Comparison of ENCODE assay signal across 28 mouse cellular contexts in the genomic region with DNA sequence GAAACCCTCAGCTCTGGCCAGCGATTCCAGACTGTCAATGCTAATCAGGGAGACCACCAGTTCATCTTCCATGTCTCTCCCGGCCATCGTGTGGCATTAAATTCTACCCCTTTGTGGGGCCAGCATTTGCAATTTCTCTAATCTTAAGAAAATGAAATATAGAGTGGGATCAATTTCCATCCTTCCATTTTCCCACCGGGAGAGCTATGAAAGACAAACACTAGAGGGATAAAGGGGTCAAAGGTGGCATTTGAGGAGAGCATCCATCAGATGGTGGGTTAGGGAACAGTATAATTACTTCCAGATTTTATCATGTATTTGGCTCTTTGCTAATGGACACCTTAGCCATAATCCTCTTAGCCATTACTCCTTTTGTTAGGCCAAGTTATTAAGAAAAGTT.
DNase-seq lines count a peak whose midpoint lies in the region; ATAC-seq and TF ChIP-seq lines count a peak whose summit lies in the region.
"Had no signal": no experiment of that assay in that cellular context is flagged by ENCODE, and none has a peak within 500 bp of the region (broad histone marks: within the 10 kb centered on the region; RNA-seq: fewer than 3 reads in every experiment).

No protein-coding gene starts in this region.

- ATAC-seq in hindbrain, postnatal 0 days: no peak
- no peak for ATAC-seq in embryonic facial prominence, embryonic 11.5 days (replicated peaks; ENCODE audit: insufficient number of reproducible peaks, low FRiP score, low TSS enrichment, low read depth)
- ATAC-seq in liver, embryonic 11.5 days (replicated peaks; ENCODE audit: low FRiP score): no peak
- no peak for ATAC-seq in forebrain, embryonic 13.5 days
- ATAC-seq: forebrain, embryonic 16.5 days; intestine, postnatal 0 days; Patski had no signal

- 63% methylated on average over 4 of the region's 4 CpGs for WGBS in hindbrain, embryonic 10.5 days
- 78% methylated on average over 4 of the region's 4 CpGs for WGBS in hindbrain, postnatal 0 days
- WGBS in embryonic facial prominence, embryonic 11.5 days: 23% methylated on average over 4 of the region's 4 CpGs
- 47% methylated on average over 4 of the region's 4 CpGs for WGBS in liver, embryonic 11.5 days
- WGBS in forebrain, embryonic 13.5 days: 61% methylated on average over 4 of the region's 4 CpGs

- no peaks in the 10 kb centered on the region for H3K9me3 ChIP-seq in hindbrain, embryonic 10.5 days
- H3K9me3 ChIP-seq in hindbrain, postnatal 0 days (ENCODE audit: low read length): no peaks in the 10 kb centered on the region
- H3K9me3 ChIP-seq in embryonic facial prominence, embryonic 11.5 days (replicated peaks; ENCODE audit: control insufficient read depth, low read length): no peaks in the 10 kb centered on the region
- no peaks in the 10 kb centered on the region for H3K9me3 ChIP-seq in liver, embryonic 11.5 days (ENCODE audit: control insufficient read depth, low read length)
- no peaks in the 10 kb centered on the region for H3K9me3 ChIP-seq in forebrain, embryonic 13.5 days (replicated peaks)
- H3K9me3 ChIP-seq: embryonic facial prominence, embryonic 13.5 days; forebrain, embryonic 12.5 days; heart, embryonic 12.5 days; heart, embryonic 15.5 days had no signal

- peak; percentile 5 for DNase-seq in hindbrain, embryonic 10.5 days (ENCODE audit: low spot score)
- no peak for DNase-seq in hindbrain, postnatal 0 days (ENCODE audit: low spot score)
- DNase-seq in embryo, embryonic 10 days (ENCODE audit: low spot score): peak; percentile 60
- peak; percentile 7 for DNase-seq in embryo, embryonic 11.5 days (ENCODE audit: low read depth, low spot score)
- DNase-seq in embryonic facial prominence, embryonic 11.5 days (ENCODE audit: low spot score): peak; percentile 17
- DNase-seq in liver, embryonic 11.5 days (ENCODE audit: low spot score): no peak
- no peak for DNase-seq in right cerebral cortex, postnatal 4 days
- DNase-seq: adrenal gland, adult 2 months; adrenal gland, postnatal 14 days; cerebellum, adult 11 months; cerebellum, adult 2 months; cerebellum, adult 9-11 months; cerebellum, postnatal 25 days; gastrocnemius, adult 2 months; gastrocnemius, postnatal 25 days; heart, adult 18-20 months; heart, postnatal 10 days; heart, postnatal 36 days had no signal

- H3K27me3 ChIP-seq in hindbrain, embryonic 10.5 days (ENCODE audit: insufficient read depth, poor library complexity, severe bottlenecking): no peaks in the 10 kb centered on the region
- no peaks in the 10 kb centered on the region for H3K27me3 ChIP-seq in hindbrain, postnatal 0 days (ENCODE audit: insufficient read depth, low read length)
- H3K27me3 ChIP-seq in embryonic facial prominence, embryonic 11.5 days (ENCODE audit: control insufficient read depth, insufficient read depth, low read length): no peaks in the 10 kb centered on the region
- no peaks in the 10 kb centered on the region for H3K27me3 ChIP-seq in liver, embryonic 11.5 days (replicated peaks; ENCODE audit: control insufficient read depth, insufficient read depth, low read length)
- no peaks in the 10 kb centered on the region for H3K27me3 ChIP-seq in forebrain, embryonic 13.5 days
- H3K27me3 ChIP-seq: embryonic facial prominence, embryonic 13.5 days; forebrain, embryonic 12.5 days; heart, embryonic 12.5 days; heart, embryonic 15.5 days; Patski had no signal

- no peak overlapping the region for H3K9ac ChIP-seq in hindbrain, postnatal 0 days (replicated peaks; ENCODE audit: low read length)
- no peak overlapping the region for H3K9ac ChIP-seq in embryonic facial prominence, embryonic 11.5 days (replicated peaks; ENCODE audit: low read length)
- no peak overlapping the region for H3K9ac ChIP-seq in liver, embryonic 11.5 days (ENCODE audit: low read depth, low read length)
- no peak overlapping the region for H3K9ac ChIP-seq in forebrain, embryonic 13.5 days
- H3K9ac ChIP-seq: embryonic facial prominence, embryonic 13.5 days; forebrain, embryonic 12.5 days; heart, embryonic 12.5 days; heart, embryonic 15.5 days; hindbrain, embryonic 14.5 days had no signal

- no peak overlapping the region for H3K4me3 ChIP-seq in hindbrain, embryonic 10.5 days
- no peak overlapping the region for H3K4me3 ChIP-seq in hindbrain, postnatal 0 days (ENCODE audit: low read length)
- H3K4me3 ChIP-seq in embryonic facial prominence, embryonic 11.5 days (ENCODE audit: low read depth, low read length): no peak overlapping the region
- H3K4me3 ChIP-seq in liver, embryonic 11.5 days (ENCODE audit: low read depth, low read length): no peak overlapping the region
- no peak overlapping the region for H3K4me3 ChIP-seq in forebrain, embryonic 13.5 days
- H3K4me3 ChIP-seq: embryonic facial prominence, embryonic 13.5 days; erythroblast, embryonic 14.5 days; forebrain, embryonic 12.5 days; gastrocnemius, adult 2 months; heart, embryonic 12.5 days; heart, embryonic 15.5 days had no signal

- H3K4me1 ChIP-seq in hindbrain, embryonic 10.5 days (replicated peaks): no peaks in the 10 kb centered on the region
- no peaks in the 10 kb centered on the region for H3K4me1 ChIP-seq in hindbrain, postnatal 0 days (ENCODE audit: insufficient read depth, low read length)
- H3K4me1 ChIP-seq in embryonic facial prominence, embryonic 11.5 days (ENCODE audit: control insufficient read depth, insufficient read depth, low read length): no peaks in the 10 kb centered on the region
- no peaks in the 10 kb centered on the region for H3K4me1 ChIP-seq in liver, embryonic 11.5 days (replicated peaks; ENCODE audit: control insufficient read depth, insufficient read depth, low read length)
- H3K4me1 ChIP-seq in forebrain, embryonic 13.5 days: no peaks in the 10 kb centered on the region
- H3K4me1 ChIP-seq: embryonic facial prominence, embryonic 13.5 days; forebrain, embryonic 12.5 days; heart, embryonic 12.5 days; heart, embryonic 15.5 days had no signal

- no peaks in the 10 kb centered on the region for H3K36me3 ChIP-seq in hindbrain, embryonic 10.5 days
- no peaks in the 10 kb centered on the region for H3K36me3 ChIP-seq in hindbrain, postnatal 0 days (ENCODE audit: insufficient read depth, low read length)
- no peaks in the 10 kb centered on the region for H3K36me3 ChIP-seq in embryonic facial prominence, embryonic 11.5 days (replicated peaks; ENCODE audit: control insufficient read depth, insufficient read depth, low read depth, low read length)
- H3K36me3 ChIP-seq in liver, embryonic 11.5 days (ENCODE audit: control insufficient read depth, insufficient read depth, low read length): no peaks in the 10 kb centered on the region
- no peaks in the 10 kb centered on the region for H3K36me3 ChIP-seq in forebrain, embryonic 13.5 days (ENCODE audit: poor library complexity, severe bottlenecking)
- H3K36me3 ChIP-seq: embryonic facial prominence, embryonic 13.5 days; forebrain, embryonic 12.5 days; heart, embryonic 12.5 days; heart, embryonic 15.5 days had no signal

- no peak overlapping the region for H3K4me2 ChIP-seq in hindbrain, postnatal 0 days (ENCODE audit: low read depth, low read length)
- no peak overlapping the region for H3K4me2 ChIP-seq in embryonic facial prominence, embryonic 11.5 days (ENCODE audit: low read depth, low read length)
- no peak overlapping the region for H3K4me2 ChIP-seq in liver, embryonic 11.5 days
- no peak overlapping the region for H3K4me2 ChIP-seq in forebrain, embryonic 13.5 days
- H3K4me2 ChIP-seq: embryonic facial prominence, embryonic 13.5 days; forebrain, embryonic 12.5 days; heart, embryonic 12.5 days; heart, embryonic 15.5 days; hindbrain, embryonic 14.5 days had no signal

- no peak overlapping the region for H3K27ac ChIP-seq in hindbrain, embryonic 10.5 days
- no peak overlapping the region for H3K27ac ChIP-seq in hindbrain, postnatal 0 days
- H3K27ac ChIP-seq in embryonic facial prominence, embryonic 11.5 days (replicated peaks; ENCODE audit: low read depth, low read length): no peak overlapping the region
- no peak overlapping the region for H3K27ac ChIP-seq in liver, embryonic 11.5 days (ENCODE audit: low read depth, low read length)
- H3K27ac ChIP-seq in forebrain, embryonic 13.5 days: no peak overlapping the region
- H3K27ac ChIP-seq: embryonic facial prominence, embryonic 13.5 days; forebrain, embryonic 12.5 days; gastrocnemius, adult 2 months; heart, embryonic 15.5 days; hindbrain, embryonic 14.5 days had no signal

- TF ChIP-seq CTCF in hindbrain, postnatal 0 days (IDR thresholded peaks at IDR 0.05; ENCODE audit: low read depth): no peak

Comparison
In these comparisons a context has a peak if more than half of its experiments do, and no peak if none do; other contexts are left out.
1. DNase-seq: peak in hindbrain, embryonic 10.5 days (single experiment), embryo, embryonic 10 days (single experiment), embryo, embryonic 11.5 days (single experiment) and embryonic facial prominence, embryonic 11.5 days (single experiment); none in hindbrain, postnatal 0 days (single experiment), liver, embryonic 11.5 days (single experiment) and right cerebral cortex, postnatal 4 days (single experiment).